Mouse (Mus musculus) testis, adult 2 months (tissue): ENCODE data around the gene Ube2l6. TPM values are rescaled to one million over a fixed set of nuclear protein-coding genes. Genes with fewer than 3 reads are reported as not detected.

ENCODE experiments used
- H3K27ac ChIP-seq: fragments of 200-500 bp; 2 replicates; pipeline ENCODE4 v1.5.1; 2012; ENCODE audit warnings: low read depth, low read length; ENCODE audit not compliant: control insufficient read depth, insufficient read depth
- H3K27me3 ChIP-seq: fragments of 200-500 bp; 2 replicates; pipeline ENCODE4 v1.6.1; 2012; ENCODE audit warnings: mild to moderate bottlenecking, low read length, moderate library complexity; ENCODE audit not compliant: control insufficient read depth, insufficient read depth
- H3K36me3 ChIP-seq: fragments of 200-500 bp; 2 replicates; pipeline ENCODE4 v1.6.1; 2012; ENCODE audit warnings: mild to moderate bottlenecking, low read length; ENCODE audit not compliant: control insufficient read depth, insufficient read depth
- H3K4me1 ChIP-seq: fragments of 200-500 bp; 2 replicates; pipeline ENCODE4 v1.6.1; 2012; ENCODE audit warnings: low read length; ENCODE audit not compliant: control insufficient read depth, insufficient read depth
- H3K4me3 ChIP-seq: fragments of 200-500 bp; 2 replicates; pipeline ENCODE4 v1.5.1; 2012; ENCODE audit warnings: low read depth, mild to moderate bottlenecking, low read length, moderate library complexity, mixed read lengths; ENCODE audit not compliant: control insufficient read depth
- CTCF ChIP-seq: fragments of 200-500 bp; IDR thresholded peaks from 2 replicates; pipeline ENCODE4 v1.5.1; 2012; ENCODE audit warnings: low read depth, mild to moderate bottlenecking, inconsistent platforms, low read length, moderate library complexity; ENCODE audit not compliant: control insufficient read depth, insufficient read depth, insufficient replicate concordance
- POLR2A ChIP-seq: fragments of 200-500 bp; IDR thresholded peaks from 2 replicates; pipeline ENCODE4 v1.6.1; 2012; ENCODE audit warnings: low read depth, mild to moderate bottlenecking, inconsistent platforms, low read length, moderate library complexity; ENCODE audit not compliant: control insufficient read depth
- polyA plus RNA-seq: library from polyadenylated mRNA; depleted of rRNA; stranded (reverse); fragments of >200 nt; gene quantifications from 2 replicates; pipeline ENCODE4 v1.2.3, GENCODE M21; 2012; rRNA removed

The Ube2l6 gene
- polyA plus RNA-seq, 1 experiment: 2.2 TPM

DNA sequence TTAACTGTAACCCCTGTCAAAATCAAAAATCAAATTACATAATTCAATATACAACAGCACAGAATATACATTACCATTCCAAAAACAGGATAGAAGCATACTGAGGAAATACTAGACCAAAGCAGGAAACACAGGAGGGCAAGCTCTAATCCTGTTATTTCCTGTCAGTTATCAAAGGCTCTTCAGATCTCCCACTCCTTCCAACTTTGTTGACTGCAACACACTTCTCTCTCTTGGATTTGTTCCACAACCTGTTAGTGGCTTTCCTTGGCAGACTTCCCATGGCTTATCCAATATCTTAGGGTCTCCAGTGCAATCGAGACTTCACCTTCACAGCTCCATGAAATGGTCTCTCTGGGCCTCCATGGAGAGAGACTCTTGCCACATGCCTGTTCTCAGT lies 46.6 kb downstream of the Ube2l6 start:
- TF ChIP-seq CTCF (no peak), POLR2A (no peak)
- Histone ChIP-seq H3K27me3 (no peaks in the 10 kb centered on the region), H3K36me3 (no peaks in the 10 kb centered on the region), H3K4me3 (no peak overlapping the region), H3K27ac (no peak overlapping the region), H3K4me1 (peaks cover 8% of the 10 kb centered on the region)

DNA sequence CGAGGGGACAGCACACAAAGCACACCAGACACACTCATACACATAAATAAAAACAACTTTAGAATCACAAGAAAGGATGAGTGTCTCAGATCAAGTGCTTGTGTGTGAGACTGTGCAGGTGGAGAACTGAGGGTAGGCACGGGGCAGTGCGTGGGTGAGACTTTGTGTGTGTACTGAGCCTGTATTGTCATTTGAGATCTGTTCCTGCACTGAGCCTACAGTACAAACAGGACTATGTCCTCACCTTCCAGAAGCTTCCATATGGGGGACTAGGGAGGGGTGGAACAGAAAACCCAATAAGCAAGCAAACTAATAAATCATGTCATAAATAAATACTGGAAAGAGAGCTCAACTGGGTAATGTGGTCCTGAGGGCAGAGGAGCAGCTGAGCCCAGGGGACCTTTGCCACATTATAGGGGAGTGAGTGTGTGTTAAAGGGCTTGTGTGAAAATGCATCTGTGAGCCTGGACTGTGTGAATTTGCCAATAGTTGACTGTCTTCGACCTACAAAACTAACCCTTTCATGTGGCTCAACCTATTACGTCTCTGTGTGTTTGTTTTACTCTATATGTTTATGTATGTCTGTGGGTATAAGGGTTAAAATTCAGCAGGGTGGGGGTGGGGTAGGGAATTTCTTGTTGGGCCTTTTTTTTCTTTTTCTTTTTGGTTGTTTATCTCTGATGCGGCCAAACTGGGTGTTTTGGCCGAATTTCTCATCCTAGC lies 51.9 kb downstream of the Ube2l6 start:
- Histone ChIP-seq H3K27me3 (no peaks in the 10 kb centered on the region), H3K4me3 (no peak overlapping the region), H3K4me1 (peaks cover 8% of the 10 kb centered on the region), H3K36me3 (no peaks in the 10 kb centered on the region), H3K27ac (no peak overlapping the region)
- no peak for TF ChIP-seq CTCF
- TF ChIP-seq POLR2A: no peak

DNA sequence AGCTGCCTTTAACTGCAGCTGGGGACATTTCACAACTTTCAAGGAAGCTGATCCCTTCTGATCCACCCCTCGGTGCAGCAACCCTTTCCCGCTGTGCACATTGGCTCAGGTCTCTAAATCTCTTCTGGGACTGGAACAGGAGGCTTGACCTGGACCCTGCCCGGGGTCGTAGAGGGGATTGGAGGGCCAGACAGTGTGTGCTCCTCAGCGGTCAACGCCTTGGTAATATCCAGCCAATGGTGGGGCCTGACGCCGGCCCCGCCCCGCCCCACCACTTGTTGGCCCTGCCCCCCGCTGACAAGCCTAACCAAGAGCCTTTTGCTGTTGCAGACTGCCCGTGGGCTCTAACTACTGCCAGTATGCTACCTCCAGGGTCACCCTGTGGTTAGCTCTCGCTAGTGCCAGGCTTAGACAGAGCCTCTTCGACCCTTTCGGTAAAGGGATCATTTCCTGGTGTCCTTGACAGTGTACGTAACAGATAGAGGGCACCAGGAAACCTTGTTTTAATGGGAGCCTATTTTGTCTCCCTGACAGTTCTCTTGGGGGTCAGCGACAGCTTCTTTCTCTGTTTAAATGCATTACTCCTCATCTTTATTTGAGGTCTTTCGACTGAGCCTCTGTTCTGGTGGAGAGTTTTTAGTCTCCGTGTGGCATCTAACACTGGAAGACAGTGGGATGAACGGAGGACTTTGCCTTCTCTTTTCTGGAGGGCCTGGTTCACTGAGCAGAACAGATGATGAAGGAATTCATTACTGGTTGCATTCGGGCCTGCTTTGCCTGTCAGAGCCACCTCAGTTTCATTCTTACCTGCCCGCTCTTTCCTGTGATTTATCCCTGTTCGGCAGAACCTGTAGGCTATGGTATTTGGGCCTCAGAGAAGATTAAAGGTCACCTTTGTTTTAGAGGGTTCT lies 52.8 kb downstream of the Ube2l6 start:
- H3K36me3 ChIP-seq: no peaks in the 10 kb centered on the region

DNA sequence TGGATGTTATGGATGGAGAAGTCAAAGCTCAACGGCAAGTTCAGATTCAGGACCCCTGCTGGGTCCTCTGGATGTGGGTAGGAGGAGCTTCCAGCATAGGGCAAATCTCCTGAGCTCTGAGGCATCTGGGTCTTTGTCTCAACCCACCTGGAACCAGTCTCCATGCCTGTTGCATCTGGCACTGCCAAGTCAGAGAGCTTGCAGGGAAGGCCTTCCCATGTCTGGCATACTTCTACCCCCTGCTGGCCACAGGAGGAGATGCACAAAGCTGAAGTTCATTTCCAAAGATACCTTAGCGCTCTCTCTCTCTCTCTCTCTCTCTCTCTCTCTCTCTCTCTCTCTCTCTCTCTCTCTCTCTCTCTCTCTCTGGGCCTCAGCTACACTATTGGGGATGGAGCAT lies 57.1 kb downstream of the Ube2l6 start:
- no peak overlapping the region for H3K27ac ChIP-seq
- TF ChIP-seq CTCF: peak; percentile 66; the same call in 1 of the 2 replicates
- no peak for TF ChIP-seq POLR2A
- H3K4me3 ChIP-seq: no peak overlapping the region
- peaks cover 8% of the 10 kb centered on the region for H3K4me1 ChIP-seq
- no peaks in the 10 kb centered on the region for H3K36me3 ChIP-seq
- no peaks in the 10 kb centered on the region for H3K27me3 ChIP-seq

More for the DNA sequence above, 52.8 kb downstream of the Ube2l6 start:
- TF ChIP-seq CTCF (no peak), POLR2A (no peak)
- H3K27me3 ChIP-seq: no peaks in the 10 kb centered on the region
- peak overlapping the region; percentile 27 for H3K4me3 ChIP-seq
- H3K27ac ChIP-seq: peak overlapping the region; percentile 57
- peaks cover 8% of the 10 kb centered on the region for H3K4me1 ChIP-seq

DNA sequence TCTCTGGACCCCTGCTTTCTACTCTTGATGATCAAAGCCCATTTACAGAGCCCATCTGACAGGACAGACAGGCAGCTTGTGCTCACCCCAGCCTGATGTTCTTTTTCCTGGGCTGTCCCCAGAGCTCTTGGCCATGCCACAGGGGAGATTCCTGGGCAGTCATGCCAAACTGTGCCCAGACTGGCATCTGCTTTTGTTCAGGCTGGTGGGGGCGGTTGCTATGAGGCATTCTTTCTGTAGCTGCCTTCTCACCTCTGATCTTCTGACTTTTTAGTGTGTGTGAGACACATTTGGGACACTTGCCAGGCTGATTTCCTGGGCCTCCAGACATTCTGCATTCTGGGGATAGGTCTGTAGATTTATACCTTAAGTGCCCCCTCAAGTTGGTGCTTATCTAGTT lies 59.9 kb downstream of the Ube2l6 start:
- no peaks in the 10 kb centered on the region for H3K4me1 ChIP-seq
- H3K27ac ChIP-seq: no peak overlapping the region
- H3K36me3 ChIP-seq: no peaks in the 10 kb centered on the region
- no peak overlapping the region for H3K4me3 ChIP-seq
- H3K27me3 ChIP-seq: no peaks in the 10 kb centered on the region
- no peak for TF ChIP-seq POLR2A
- TF ChIP-seq CTCF: no peak

Other genes with a start within 250 kb of the Ube2l6 start
- gene Ctnnd1, start 148.1 kb upstream of the Ube2l6 start, polyA plus RNA-seq: 19.9 and 24.3 TPM in 2 replicates
- 4.1 and 4.2 TPM in 2 replicates for gene Btbd18, start 139.7 kb upstream of the Ube2l6 start, polyA plus RNA-seq
- 13.5 and 16.3 TPM in 2 replicates for gene Selenoh, start 128.1 kb upstream of the Ube2l6 start, polyA plus RNA-seq
- gene Gm28635, start 120.8 kb upstream of the Ube2l6 start, polyA plus RNA-seq: not detected in 2 replicates
- gene Med19, start 120.4 kb upstream of the Ube2l6 start, polyA plus RNA-seq: 11.8 and 14.3 TPM in 2 replicates
- 86.0 and 89.0 TPM in 2 replicates for gene Tmx2, start 119.7 kb upstream of the Ube2l6 start, polyA plus RNA-seq
- 234 and 236 TPM in 2 replicates for gene Zdhhc5, start 83.6 kb upstream of the Ube2l6 start, polyA plus RNA-seq
- gene Clp1, start 71.5 kb upstream of the Ube2l6 start, polyA plus RNA-seq: 27.6 and 32.8 TPM in 2 replicates
- gene Ypel4, start 64.8 kb upstream of the Ube2l6 start, polyA plus RNA-seq: 13.6 and 14.8 TPM in 2 replicates
- gene Gm19426, start 55.2 kb upstream of the Ube2l6 start, polyA plus RNA-seq: 0.21 and 0.26 TPM in 2 replicates
- gene Serping1, start 23.4 kb upstream of the Ube2l6 start, polyA plus RNA-seq: 40.5 and 53.4 TPM in 2 replicates
- 3.0 and 3.4 TPM in 2 replicates for gene Smtnl1, start 23.8 kb downstream of the Ube2l6 start, polyA plus RNA-seq
- gene Timm10, start 28.2 kb downstream of the Ube2l6 start, polyA plus RNA-seq: 23.3 and 28.5 TPM in 2 replicates
- gene Slc43a1, start 40.0 kb downstream of the Ube2l6 start, polyA plus RNA-seq: 0.63 and 1.00 TPM in 2 replicates
- 2.4 and 2.7 TPM in 2 replicates for gene Rtn4rl2, start 87.9 kb downstream of the Ube2l6 start, polyA plus RNA-seq
- 4.6 and 4.8 TPM in 2 replicates for gene Slc43a3, start 137.8 kb downstream of the Ube2l6 start, polyA plus RNA-seq
- not detected in 2 replicates for gene Prg2, start 181.6 kb downstream of the Ube2l6 start, polyA plus RNA-seq
- gene Prg3, start 189.4 kb downstream of the Ube2l6 start, polyA plus RNA-seq: not detected in 2 replicates
- gene Ssrp1, start 238.4 kb downstream of the Ube2l6 start, polyA plus RNA-seq: 109 and 120 TPM in 2 replicates
- 86.4 and 103 TPM in 2 replicates for gene P2rx3, start 238.6 kb downstream of the Ube2l6 start, polyA plus RNA-seq
- 7.4 and 8.4 TPM in 2 replicates for gene Tnks1bp1, start 249.2 kb downstream of the Ube2l6 start, polyA plus RNA-seq